Mouse (Mus musculus): ENCODE data around the gene Tmem132d.

Gene Tmem132d

GRCm38 (mm10) chr5:128218281-128218680 is 214.6 kb downstream of the Tmem132d start:
- no peak for DNase-seq (ENCODE audit: low spot score)

GRCm38 (mm10) chr5:128211125-128211524 is 221.8 kb downstream of the Tmem132d start:
- no peak for DNase-seq (ENCODE audit: low spot score)

- no peak for DNase-seq (ENCODE audit: low spot score)
Observed at GRCm38 (mm10) chr5:128205716-128206115, 227.2 kb downstream of the Tmem132d start.

GRCm38 (mm10) chr5:128204685-128205320 is 228.1 kb downstream of the Tmem132d start:
- no peak for DNase-seq (ENCODE audit: low spot score)

- no peak for DNase-seq (ENCODE audit: low spot score)
Observed at GRCm38 (mm10) chr5:128203879-128204581, 228.8 kb downstream of the Tmem132d start.

- no peak for DNase-seq (ENCODE audit: low spot score)
Observed at GRCm38 (mm10) chr5:128194106-128194505, 238.8 kb downstream of the Tmem132d start.

GRCm38 (mm10) chr5:128192485-128193055 is 240.3 kb downstream of the Tmem132d start:
- no peak for DNase-seq (ENCODE audit: low spot score)

GRCm38 (mm10) chr5:128191710-128192109 is 241.2 kb downstream of the Tmem132d start:
- DNase-seq (ENCODE audit: low spot score), result no peak

GRCm38 (mm10) chr5:128190243-128190820 is 242.5 kb downstream of the Tmem132d start:
- DNase-seq (ENCODE audit: low spot score), result no peak

GRCm38 (mm10) chr5:128176234-128176633 is 256.6 kb downstream of the Tmem132d start:
- no peak for DNase-seq (ENCODE audit: low spot score)

GRCm38 (mm10) chr5:128158901-128159675 is 273.8 kb downstream of the Tmem132d start:
- no peak for DNase-seq (ENCODE audit: low spot score)

GRCm38 (mm10) chr5:128151461-128151860 is 281.4 kb downstream of the Tmem132d start:
- DNase-seq (ENCODE audit: low spot score), result no peak

GRCm38 (mm10) chr5:128146901-128147645 is 285.8 kb downstream of the Tmem132d start:
- DNase-seq (ENCODE audit: low spot score), result no peak

- peak; percentile 18 for DNase-seq (ENCODE audit: low spot score)
Observed at GRCm38 (mm10) chr5:128144799-128145198, 288.1 kb downstream of the Tmem132d start.

- no peak for DNase-seq (ENCODE audit: low spot score)
Observed at GRCm38 (mm10) chr5:128136818-128137217, 296.1 kb downstream of the Tmem132d start.

GRCm38 (mm10) chr5:128122656-128123055 is 310.2 kb downstream of the Tmem132d start:
- DNase-seq (ENCODE audit: low spot score), result no peak

- no peak for DNase-seq (ENCODE audit: low spot score)
Observed at GRCm38 (mm10) chr5:128119171-128119570, 313.7 kb downstream of the Tmem132d start.

- DNase-seq (ENCODE audit: low spot score), result no peak
Observed at GRCm38 (mm10) chr5:128113107-128113506, 319.8 kb downstream of the Tmem132d start.

GRCm38 (mm10) chr5:128112518-128112917 is 320.4 kb downstream of the Tmem132d start:
- DNase-seq (ENCODE audit: low spot score), result no peak

GRCm38 (mm10) chr5:128111664-128112063 is 321.2 kb downstream of the Tmem132d start:
- DNase-seq (ENCODE audit: low spot score), result no peak

GRCm38 (mm10) chr5:128102556-128102955 is 330.3 kb downstream of the Tmem132d start:
- no peak for DNase-seq (ENCODE audit: low spot score)

All from left cerebral cortex, adult 11 months (tissue).